Mouse (Mus musculus) ES-Bruce4 (cell line): ENCODE data around the gene Sec31a.

Experiments
- CTCF ChIP-seq: IDR thresholded peaks from one replicate; pipeline ENCODE4 v1.8.1; 2011; ENCODE audit warnings: low read depth, low read length
- POLR2A ChIP-seq: IDR thresholded peaks from one replicate; pipeline ENCODE4 v1.8.1; 2011; ENCODE audit warnings: low read length; ENCODE audit not compliant: insufficient read depth

DNA sequence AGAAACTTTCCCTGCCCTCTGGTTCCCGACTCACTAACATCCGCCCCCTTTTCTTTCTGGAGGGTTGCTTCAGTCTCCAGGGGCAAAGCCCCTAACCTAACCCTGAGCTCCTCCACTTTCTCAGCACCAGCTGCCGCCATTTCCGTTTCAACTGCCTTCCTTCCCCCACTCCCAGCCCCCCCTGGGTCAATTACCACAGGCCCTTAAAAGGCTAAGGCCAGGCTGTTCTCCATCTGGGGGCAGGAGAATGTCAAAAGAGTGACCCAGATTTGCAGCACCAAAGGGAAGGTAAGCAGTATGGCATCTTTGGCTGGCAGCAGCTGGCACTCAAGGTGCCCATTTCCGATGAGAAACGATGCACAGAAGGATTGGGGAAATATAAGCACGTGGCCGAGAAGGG is 57.7 kb downstream of the Sec31a start:
- TF ChIP-seq CTCF (no peak), POLR2A (no peak)
